Mouse (Mus musculus): Measurements from ENCODE around the gene Cyp26b1. TPM values are rescaled to one million over a fixed set of nuclear protein-coding genes. Genes with fewer than 3 reads are reported as not detected.
A peak's percentile ranks its signal among the peaks of the same experiment; 100 is the strongest.

Cyp26b1 gene
- polyA plus RNA-seq, 1 experiment = 14.5 TPM

- WGBS = 43% methylated on average over 6 of the region's 6 CpGs
- no peak for DNase-seq
- no peak overlapping the region for H3K4me3 ChIP-seq (replicated peaks; ENCODE audit: insufficient read depth, low read depth, low read length)
Observed at GRCm38 (mm10) chr6:84590961-84591745, 2.6 kb downstream of the Cyp26b1 start.

GRCm38 (mm10) chr6:84589742-84590686 lies 3.7 kb downstream of the Cyp26b1 start:
- 2% methylated on average over 39 of the region's 39 CpGs for WGBS
- H3K4me1 ChIP-seq (ENCODE audit: control insufficient read depth, insufficient read depth, low read length) = no peaks in the 10 kb centered on the region; the same call in 1 of the 2 replicates

More at GRCm38 (mm10) chr6:84590961-84591745, 2.6 kb downstream of the Cyp26b1 start:
- H3K27me3 ChIP-seq (ENCODE audit: control insufficient read depth, insufficient read depth, low read length) = peaks cover 11% of the 10 kb centered on the region; the same call in 1 of the 2 replicates
- H3K27ac ChIP-seq (ENCODE audit: insufficient read depth, low read length) = no peak overlapping the region
- H3K4me1 ChIP-seq (ENCODE audit: control insufficient read depth, insufficient read depth, low read length) = no peaks in the 10 kb centered on the region; the same call in 1 of the 2 replicates
- TF ChIP-seq POLR2A (IDR thresholded peaks at IDR 0.05; ENCODE audit: borderline replicate concordance, insufficient read depth, low read length) (no peak), CTCF (IDR thresholded peaks at IDR 0.05; ENCODE audit: borderline replicate concordance, insufficient read depth, low read depth, low read length) (no peak)

GRCm38 (mm10) chr6:84588895-84589652 lies 4.6 kb downstream of the Cyp26b1 start:
- TF ChIP-seq POLR2A (IDR thresholded peaks at IDR 0.05; ENCODE audit: borderline replicate concordance, insufficient read depth, low read length) = no peak
- no peak for TF ChIP-seq CTCF (IDR thresholded peaks at IDR 0.05; ENCODE audit: borderline replicate concordance, insufficient read depth, low read depth, low read length)
- no peaks in the 10 kb centered on the region; the same call in 1 of the 2 replicates for H3K4me1 ChIP-seq (ENCODE audit: control insufficient read depth, insufficient read depth, low read length)

More at GRCm38 (mm10) chr6:84589742-84590686, 3.7 kb downstream of the Cyp26b1 start:
- DNase-seq = peak; percentile 76 to 87
- Histone ChIP-seq H3K4me3 (replicated peaks; ENCODE audit: insufficient read depth, low read depth, low read length) (no peak overlapping the region), H3K27me3 (ENCODE audit: control insufficient read depth, insufficient read depth, low read length) (peaks cover 15% of the 10 kb centered on the region; the same call in 1 of the 2 replicates), H3K27ac (ENCODE audit: insufficient read depth, low read length) (no peak overlapping the region)
- TF ChIP-seq CTCF (IDR thresholded peaks at IDR 0.05; ENCODE audit: borderline replicate concordance, insufficient read depth, low read depth, low read length) (peak; percentile 88), POLR2A (IDR thresholded peaks at IDR 0.05; ENCODE audit: borderline replicate concordance, insufficient read depth, low read length) (no peak)

GRCm38 (mm10) chr6:84588221-84588894 lies 5.3 kb downstream of the Cyp26b1 start:
- H3K27me3 ChIP-seq (ENCODE audit: control insufficient read depth, insufficient read depth, low read length) = peaks cover 16% of the 10 kb centered on the region; the same call in 1 of the 2 replicates
- no peak overlapping the region for H3K27ac ChIP-seq (ENCODE audit: insufficient read depth, low read length)
- peak overlapping the region; percentile 39 for H3K4me3 ChIP-seq (replicated peaks; ENCODE audit: insufficient read depth, low read depth, low read length)
- no peak for TF ChIP-seq CTCF (IDR thresholded peaks at IDR 0.05; ENCODE audit: borderline replicate concordance, insufficient read depth, low read depth, low read length)
- TF ChIP-seq POLR2A (IDR thresholded peaks at IDR 0.05; ENCODE audit: borderline replicate concordance, insufficient read depth, low read length) = no peak
- no peak for DNase-seq
- H3K4me1 ChIP-seq (ENCODE audit: control insufficient read depth, insufficient read depth, low read length) = peaks cover 3% of the 10 kb centered on the region; the same call in 1 of the 2 replicates
- under 1% methylated on average over 40 of the region's 41 CpGs for WGBS

More at GRCm38 (mm10) chr6:84588895-84589652, 4.6 kb downstream of the Cyp26b1 start:
- under 1% methylated on average over 54 of the region's 54 CpGs for WGBS
- H3K27me3 ChIP-seq (ENCODE audit: control insufficient read depth, insufficient read depth, low read length) = peaks cover 15% of the 10 kb centered on the region; the same call in 1 of the 2 replicates
- no peak overlapping the region for H3K27ac ChIP-seq (ENCODE audit: insufficient read depth, low read length)
- peak overlapping the region; percentile 39 for H3K4me3 ChIP-seq (replicated peaks; ENCODE audit: insufficient read depth, low read depth, low read length)
- no peak for DNase-seq

- WGBS = 1% methylated on average over 51 of the region's 51 CpGs
- peaks cover 3% of the 10 kb centered on the region; the same call in 1 of the 2 replicates for H3K4me1 ChIP-seq (ENCODE audit: control insufficient read depth, insufficient read depth, low read length)
Observed at GRCm38 (mm10) chr6:84587471-84588101, 6.1 kb downstream of the Cyp26b1 start.

GRCm38 (mm10) chr6:84586551-84587200 lies 7.0 kb downstream of the Cyp26b1 start:
- H3K4me3 ChIP-seq (replicated peaks; ENCODE audit: insufficient read depth, low read depth, low read length) = no peak overlapping the region
- 4% methylated on average over 28 of the region's 28 CpGs for WGBS
- H3K4me1 ChIP-seq (ENCODE audit: control insufficient read depth, insufficient read depth, low read length) = peaks cover 3% of the 10 kb centered on the region; the same call in 1 of the 2 replicates
- no peak overlapping the region for H3K27ac ChIP-seq (ENCODE audit: insufficient read depth, low read length)
- TF ChIP-seq CTCF (IDR thresholded peaks at IDR 0.05; ENCODE audit: borderline replicate concordance, insufficient read depth, low read depth, low read length) = no peak
- no peak for TF ChIP-seq POLR2A (IDR thresholded peaks at IDR 0.05; ENCODE audit: borderline replicate concordance, insufficient read depth, low read length)
- no peak for DNase-seq
- H3K27me3 ChIP-seq (ENCODE audit: control insufficient read depth, insufficient read depth, low read length) = peaks cover 16% of the 10 kb centered on the region; the same call in 1 of the 2 replicates

More at GRCm38 (mm10) chr6:84587471-84588101, 6.1 kb downstream of the Cyp26b1 start:
- DNase-seq = no peak
- Histone ChIP-seq H3K27ac (ENCODE audit: insufficient read depth, low read length) (no peak overlapping the region), H3K27me3 (ENCODE audit: control insufficient read depth, insufficient read depth, low read length) (peaks cover 16% of the 10 kb centered on the region; the same call in 1 of the 2 replicates), H3K4me3 (replicated peaks; ENCODE audit: insufficient read depth, low read depth, low read length) (no peak overlapping the region)
- TF ChIP-seq CTCF (IDR thresholded peaks at IDR 0.05; ENCODE audit: borderline replicate concordance, insufficient read depth, low read depth, low read length) = no peak

Data from cerebellum, adult 2 months (tissue).